Mouse (Mus musculus): Measurements from ENCODE around the gene Apol7e.
A peak's percentile ranks its signal among the peaks of the same experiment; 100 is the strongest.
"Not testable (repeated sequence)": the region's sequence is repeated elsewhere in the genome, so short reads cannot be mapped to it uniquely, and the experiment has no call there.

The Apol7e gene

GRCm38 (mm10) chr15:77698656-77699055, at the start of gene Apol7e:
Gene Apol7e, plus strand, starts transcription at chr15:77698857.
- not testable (repeated sequence) for DNase-seq (ENCODE audit: inconsistent age in 2 of 2, low spot score in 1 of 2)

DNA sequence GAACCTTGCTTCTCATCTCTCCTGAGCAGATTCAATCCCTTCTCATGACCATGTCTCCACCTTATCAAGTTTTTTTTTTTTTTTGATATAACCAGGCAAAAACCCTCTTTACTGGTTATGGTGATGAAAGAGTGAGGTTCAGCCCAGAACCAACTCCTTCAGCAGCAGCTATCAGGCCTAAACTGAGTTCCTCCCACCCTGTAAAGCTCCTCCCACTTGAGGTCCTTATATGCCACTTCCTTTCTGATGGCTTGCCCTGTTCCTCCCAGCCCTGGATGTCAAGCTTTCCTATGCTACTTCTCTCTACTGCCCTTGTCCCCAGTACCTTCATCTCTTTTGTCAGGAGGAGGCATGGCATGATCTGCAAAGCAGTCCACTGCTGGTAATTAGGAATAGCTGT, 47.5 kb upstream of the Apol7e start:
- DNase-seq (ENCODE audit: inconsistent age in 2 of 2, low spot score in 1 of 2) = not testable (repeated sequence)

GRCm38 (mm10) chr15:77659773-77660172, 38.9 kb upstream of the Apol7e start:
- DNase-seq (ENCODE audit: inconsistent age in 2 of 2, low spot score in 1 of 2) = not testable (repeated sequence)

- DNase-seq (ENCODE audit: inconsistent age in 2 of 2, low spot score in 1 of 2) = not testable (repeated sequence)
These were observed 36.8 kb upstream of the Apol7e start for GRCm38 (mm10) chr15:77661841-77662240.

DNA sequence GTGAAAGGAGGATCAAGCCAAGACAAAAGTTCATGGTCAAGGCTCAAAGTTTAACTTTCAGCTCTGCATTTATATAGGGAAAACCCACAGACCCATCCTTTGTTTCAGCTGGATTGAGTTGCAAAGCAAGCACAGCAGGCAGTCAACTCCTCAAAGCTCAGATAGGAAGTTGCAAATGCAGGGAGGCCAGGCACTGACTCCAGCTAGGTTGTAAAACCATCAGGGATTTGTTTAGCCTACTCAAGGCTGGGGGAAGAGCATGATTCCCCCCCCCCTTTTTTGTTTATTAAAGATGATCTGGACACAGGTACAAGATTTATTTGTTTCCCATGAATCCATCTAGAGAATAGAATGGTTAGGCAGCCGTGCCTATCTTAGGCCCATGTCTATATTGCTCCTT, 24.6 kb upstream of the Apol7e start:
- not testable (repeated sequence) for DNase-seq (ENCODE audit: inconsistent age in 2 of 2, low spot score in 1 of 2)

- DNase-seq (ENCODE audit: inconsistent age in 2 of 2, low spot score in 1 of 2) = peak; percentile 19 to 71
These were observed 14.7 kb upstream of the Apol7e start for GRCm38 (mm10) chr15:77683944-77684343.

DNA sequence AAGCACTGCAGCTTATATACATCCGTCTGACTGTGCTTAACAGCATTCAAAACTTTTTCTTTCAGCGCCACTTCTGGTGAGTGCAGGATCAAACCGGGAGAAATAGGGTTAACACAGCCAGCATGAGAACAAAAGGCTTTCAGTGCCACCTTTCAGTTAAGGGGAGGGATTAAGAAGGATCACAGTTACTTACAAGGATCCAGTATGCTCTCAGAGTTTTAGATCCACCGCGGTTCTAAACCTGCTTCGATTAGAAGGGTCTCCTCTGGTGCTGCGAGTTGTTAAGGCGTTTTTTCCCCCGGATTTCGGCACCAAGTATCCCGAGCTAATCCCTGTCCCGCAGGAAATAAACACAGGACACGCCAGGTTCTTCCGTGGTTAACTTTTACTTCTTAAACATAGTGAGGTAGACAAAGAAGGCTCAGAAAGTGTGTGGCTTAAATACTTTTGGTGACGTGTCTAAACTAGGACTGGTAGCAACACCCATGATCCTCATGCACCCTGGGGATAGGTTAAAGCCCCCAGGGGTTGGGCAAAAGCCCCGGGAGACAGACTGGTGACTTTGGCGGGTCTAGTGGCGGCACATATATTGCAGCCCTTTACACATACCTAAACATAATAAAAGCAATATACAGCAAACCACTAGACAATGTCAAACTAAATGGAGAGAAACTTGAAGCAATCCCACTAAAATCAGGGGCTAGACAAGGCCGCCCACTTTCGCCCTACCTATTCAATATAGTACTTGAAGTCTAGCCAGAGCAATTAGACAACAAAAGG, 6.9 kb upstream of the Apol7e start:
- DNase-seq (ENCODE audit: inconsistent age in 2 of 2, low spot score in 1 of 2) = not testable (repeated sequence)

DNA sequence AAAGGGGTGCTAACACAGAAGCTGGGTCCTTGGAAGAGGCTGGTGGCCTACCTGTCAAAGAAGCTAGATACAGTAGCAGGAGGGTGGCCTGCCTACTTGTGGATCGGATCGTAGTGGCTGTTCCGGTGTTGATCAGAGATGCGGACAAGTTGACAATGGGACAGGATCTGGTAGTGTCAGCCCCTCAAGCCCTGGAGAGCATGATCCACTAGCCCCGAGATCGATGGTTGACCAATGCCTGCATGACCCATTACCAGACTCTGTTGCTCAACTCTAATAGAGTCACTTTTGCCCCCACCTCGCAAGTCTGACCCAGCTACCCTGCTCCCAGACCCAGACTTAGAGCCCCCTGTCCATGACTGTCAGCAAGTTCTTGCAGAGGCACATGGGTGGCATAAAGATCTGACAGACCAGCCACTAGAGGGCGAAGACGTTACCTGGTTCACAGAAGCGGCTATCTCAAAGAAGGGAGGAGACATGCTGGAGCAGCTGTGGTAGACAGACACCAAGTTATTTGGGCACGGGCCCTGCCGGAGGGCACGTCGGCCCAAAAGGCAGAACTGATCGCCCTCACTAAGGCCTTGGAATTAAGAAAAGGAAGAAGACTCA, 3.9 kb upstream of the Apol7e start:
- peak; percentile 46 to 77 for DNase-seq (ENCODE audit: inconsistent age in 2 of 2, low spot score in 1 of 2)

DNA sequence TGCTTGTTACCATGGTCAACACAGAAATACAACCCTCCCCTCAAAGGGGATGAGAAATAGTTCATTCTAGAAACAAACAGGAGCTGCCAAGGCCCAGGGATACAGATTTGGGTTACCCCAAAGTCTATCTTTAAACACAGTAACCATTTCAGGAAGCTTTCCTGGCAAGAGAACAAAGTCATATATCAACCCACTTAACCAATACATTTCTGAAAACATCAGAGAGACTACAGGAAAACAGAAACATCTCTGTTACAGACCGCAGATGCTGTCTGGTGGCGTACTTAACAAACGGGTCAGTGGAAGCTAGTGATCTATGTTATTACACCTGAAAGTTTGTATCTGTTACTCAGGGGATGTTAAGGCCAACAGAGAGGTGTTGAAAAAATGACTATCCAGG, 6.6 kb downstream of the Apol7e start:
- peak in 1 of 2 experiments; percentile 10 for DNase-seq (ENCODE audit: inconsistent age in 2 of 2, low spot score in 1 of 2)

GRCm38 (mm10) chr15:77708936-77709335, 10.3 kb downstream of the Apol7e start:
- DNase-seq (ENCODE audit: inconsistent age in 2 of 2, low spot score in 1 of 2) = peak in 1 of 2 experiments; percentile 11

GRCm38 (mm10) chr15:77718240-77718639, 19.6 kb downstream of the Apol7e start:
- peak in 1 of 2 experiments; percentile 43 for DNase-seq (ENCODE audit: inconsistent age in 2 of 2, low spot score in 1 of 2)

DNA sequence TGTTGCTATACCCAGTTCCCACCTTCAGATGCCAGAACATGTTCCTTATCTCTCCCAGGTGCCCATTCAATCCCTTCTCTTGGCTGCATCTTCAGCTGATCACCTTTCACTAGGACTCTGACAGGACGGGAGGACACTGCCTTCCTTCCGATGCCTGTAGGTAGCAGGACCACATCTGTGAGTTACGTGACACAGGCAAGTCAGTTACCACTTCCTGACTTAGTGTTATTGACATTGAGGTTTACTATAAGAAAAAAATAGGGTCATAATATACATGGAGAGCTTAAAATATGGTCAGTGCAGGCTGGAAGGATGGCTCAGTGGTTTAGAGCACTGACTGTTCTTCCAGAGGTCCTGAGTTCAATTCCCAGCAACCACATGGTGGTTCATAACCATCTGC, 22.9 kb downstream of the Apol7e start:
- not testable (repeated sequence) for DNase-seq (ENCODE audit: inconsistent age in 2 of 2, low spot score in 1 of 2)

GRCm38 (mm10) chr15:77724208-77724911, 25.7 kb downstream of the Apol7e start:
- not testable (repeated sequence) for DNase-seq (ENCODE audit: inconsistent age in 2 of 2, low spot score in 1 of 2)

DNA sequence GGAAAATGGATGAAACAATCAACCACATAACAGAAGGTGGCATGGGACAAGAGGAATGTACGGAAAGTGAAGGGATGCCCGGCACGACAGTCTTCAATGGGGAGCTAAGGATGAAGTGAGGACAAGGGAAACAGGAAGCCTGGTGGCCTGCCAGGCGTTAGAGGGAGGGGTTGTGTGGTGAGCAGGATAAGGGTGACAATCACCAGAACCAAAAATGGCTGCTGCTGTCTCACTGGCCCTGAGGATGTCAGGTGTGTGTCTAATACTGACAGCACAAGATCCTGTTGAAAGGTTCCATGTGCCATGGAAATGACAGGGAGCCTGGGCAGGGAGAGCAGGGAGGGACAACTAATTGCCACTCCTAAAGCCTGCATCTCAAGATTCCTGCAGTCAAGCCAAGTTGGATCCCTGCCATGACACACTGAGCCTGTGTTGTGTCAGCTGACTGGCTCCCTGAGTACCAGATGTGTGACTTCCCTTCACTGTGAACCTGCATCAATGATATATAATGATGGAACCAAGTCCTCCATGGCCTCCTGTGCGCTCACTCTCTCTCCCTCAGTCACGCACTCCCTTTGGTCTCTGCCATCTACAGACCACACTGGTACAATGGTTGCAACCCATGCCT, 26.9 kb downstream of the Apol7e start:
- DNase-seq (ENCODE audit: inconsistent age in 2 of 2, low spot score in 1 of 2) = not testable (repeated sequence)

DNA sequence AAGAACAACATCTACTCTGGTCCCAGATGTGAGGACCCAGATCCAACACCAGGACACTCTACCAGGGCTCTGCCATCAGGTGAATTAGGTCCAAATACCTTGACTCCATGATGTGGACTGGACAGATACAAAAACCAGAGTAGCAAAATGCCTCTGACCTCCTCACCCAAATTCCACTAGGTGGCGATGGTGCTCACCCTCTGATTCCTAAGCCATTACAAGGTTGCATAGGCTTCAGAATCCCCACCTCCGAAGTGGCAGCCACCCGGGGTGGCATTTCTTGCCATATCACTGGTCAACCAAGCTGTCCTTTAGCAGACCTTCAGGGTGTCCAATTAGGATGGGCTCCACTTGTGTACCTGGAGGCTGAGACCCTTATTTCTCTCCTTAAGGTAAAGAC, 28.5 kb downstream of the Apol7e start:
- DNase-seq (ENCODE audit: inconsistent age in 2 of 2, low spot score in 1 of 2) = peak in 1 of 2 experiments; percentile 62

- not testable (repeated sequence) for DNase-seq (ENCODE audit: inconsistent age in 2 of 2, low spot score in 1 of 2)
These were observed 29.1 kb downstream of the Apol7e start for GRCm38 (mm10) chr15:77727745-77728144.

DNA sequence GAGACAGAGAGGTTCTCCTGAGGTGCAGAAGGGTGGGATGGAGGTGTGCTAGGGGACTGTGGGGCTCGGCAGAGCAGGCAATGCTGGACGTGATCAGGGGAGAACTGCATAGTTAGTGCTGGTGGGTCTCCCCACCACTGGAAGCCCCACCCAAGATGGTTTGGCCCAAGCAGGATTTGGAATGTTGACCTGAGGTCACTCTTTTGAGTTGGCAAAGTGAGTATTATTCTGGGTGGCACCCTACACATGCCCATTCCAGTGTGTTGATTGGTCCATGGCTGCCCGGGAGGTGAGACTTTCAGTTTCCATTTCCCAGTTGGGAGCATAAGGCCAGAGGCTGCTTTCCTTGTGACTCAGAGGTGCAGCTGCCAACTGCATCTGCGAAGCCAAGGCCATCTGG, 30.1 kb downstream of the Apol7e start, which contains the start of gene Apol9b:
Gene Apol9b (plus strand): TSS at position 301 of the 400 bp plus-strand sequence.
- DNase-seq (ENCODE audit: inconsistent age in 2 of 2, low spot score in 1 of 2) = not testable (repeated sequence)

DNA sequence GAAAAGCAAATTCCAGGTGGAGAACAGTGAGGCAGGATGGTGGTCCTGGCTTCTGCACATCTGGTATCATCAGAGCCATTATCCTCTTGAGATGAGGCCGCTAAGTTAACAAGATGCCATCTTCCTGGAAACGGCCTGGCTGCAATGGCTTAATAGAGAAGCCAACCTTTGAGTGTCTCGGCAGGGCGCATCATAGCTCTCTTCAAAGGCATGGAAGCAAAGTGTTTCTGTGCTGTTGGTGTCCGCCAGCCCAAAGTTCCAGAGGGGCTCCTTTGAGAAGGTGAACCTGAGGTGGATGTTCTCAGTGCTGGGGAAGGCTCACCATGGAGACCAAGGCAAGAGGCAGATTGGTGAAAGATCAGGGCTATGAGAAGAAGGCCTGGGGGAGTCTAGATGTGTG, 32.9 kb downstream of the Apol7e start:
- DNase-seq (ENCODE audit: inconsistent age in 2 of 2, low spot score in 1 of 2) = no peak

- DNase-seq (ENCODE audit: inconsistent age in 2 of 2, low spot score in 1 of 2) = not testable (repeated sequence)
These were observed 34.2 kb downstream of the Apol7e start for GRCm38 (mm10) chr15:77732851-77733250.

GRCm38 (mm10) chr15:77733380-77733779, 34.7 kb downstream of the Apol7e start:
- DNase-seq (ENCODE audit: inconsistent age in 2 of 2, low spot score in 1 of 2) = not testable (repeated sequence)

DNA sequence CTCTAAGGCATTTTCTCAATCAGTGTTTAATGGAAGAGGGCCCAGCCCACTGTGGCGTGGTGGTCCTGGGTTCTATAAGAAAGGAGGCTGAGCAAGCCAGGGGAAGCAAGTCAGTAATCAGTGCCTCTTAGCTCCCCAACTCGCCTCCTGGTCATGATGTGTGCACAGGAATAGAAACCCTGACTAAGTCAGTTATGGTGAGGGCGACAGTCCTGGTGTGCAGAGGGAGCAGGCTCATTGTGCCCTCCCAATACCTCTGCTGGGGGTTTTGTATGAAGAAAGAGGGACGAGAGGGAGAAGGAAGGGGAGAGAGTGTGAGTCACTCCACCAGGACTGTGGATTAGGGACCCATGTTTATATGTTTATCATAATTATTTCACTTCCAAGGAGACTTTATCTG, 35.2 kb downstream of the Apol7e start:
- not testable (repeated sequence) for DNase-seq (ENCODE audit: inconsistent age in 2 of 2, low spot score in 1 of 2)

Data from adrenal gland, adult (tissue).